Mouse (Mus musculus) frontal cortex, postnatal 10 days (tissue): ENCODE measurements at regions not wholly inside any gene's neighbourhood (a gene's known extent, or its start where the extent isn't known, plus 50 kb on each side); places are given as distances from the start of the nearest gene placed in this dataset.

Source experiments
- DNase-seq, 2 experiments: peaks; one replicate each; pipeline ENCODE4 v3.0.0; 2022; ENCODE audit warnings: low spot score in 2 of 2, mixed read lengths in 1 of 2

- no peak for DNase-seq
Measured at GRCm38 (mm10) chr14:72783248-72783647, 73.4 kb upstream of the Fndc3a start.

DNA sequence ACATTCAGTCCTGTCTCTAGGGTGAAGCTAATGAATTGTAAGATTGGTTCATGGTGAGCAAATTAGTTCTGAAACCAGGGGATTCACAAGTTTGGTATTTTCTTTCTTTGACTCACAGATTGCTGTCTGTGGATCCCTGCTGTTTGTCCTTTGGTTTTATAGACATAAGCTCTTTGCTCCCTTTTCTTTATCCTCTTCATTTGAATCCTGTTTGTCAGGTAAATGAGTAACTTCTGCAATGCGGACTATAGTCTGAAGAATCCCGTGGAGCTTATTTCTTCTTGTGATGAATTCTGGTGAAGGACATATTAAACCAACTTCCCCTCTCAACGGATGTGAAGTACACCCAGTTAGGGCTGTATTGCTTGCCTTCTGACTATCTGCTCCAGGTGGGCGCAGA, 69.6 kb upstream of the Fndc3a start:
- DNase-seq: no peak

- DNase-seq: no peak
Measured at GRCm38 (mm10) chr14:72778756-72779155, 69.0 kb upstream of the Fndc3a start.

DNA sequence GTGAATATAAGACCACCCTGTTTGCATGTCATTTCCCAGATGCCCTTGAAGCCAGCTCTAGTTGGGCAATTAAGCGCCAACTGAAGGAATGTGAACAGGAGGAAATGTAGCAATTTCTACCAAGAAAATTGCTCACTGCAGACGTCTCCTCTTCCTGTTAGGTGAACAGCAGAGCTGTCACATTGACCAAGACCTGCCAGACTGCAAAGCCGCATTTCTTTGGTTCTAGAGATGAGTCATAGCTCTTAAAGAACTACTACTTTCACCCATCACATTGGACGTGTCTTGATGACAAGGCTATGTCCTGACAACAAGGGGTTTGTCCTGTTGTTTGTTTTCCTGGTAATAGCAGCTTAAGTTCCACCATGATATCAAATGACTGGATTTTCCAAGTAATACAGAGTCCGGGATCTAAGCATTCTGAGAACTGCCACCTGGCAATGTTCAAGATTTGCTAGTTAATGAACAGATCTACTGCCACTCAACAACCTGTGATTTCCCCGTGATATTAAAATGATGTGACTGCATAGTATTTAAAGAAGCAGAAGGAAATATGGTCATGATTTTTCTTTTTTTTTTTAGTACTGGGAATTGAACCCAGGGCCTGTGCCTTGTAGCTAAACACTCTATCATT, 68.2 kb upstream of the Fndc3a start:
- DNase-seq: no peak

DNA sequence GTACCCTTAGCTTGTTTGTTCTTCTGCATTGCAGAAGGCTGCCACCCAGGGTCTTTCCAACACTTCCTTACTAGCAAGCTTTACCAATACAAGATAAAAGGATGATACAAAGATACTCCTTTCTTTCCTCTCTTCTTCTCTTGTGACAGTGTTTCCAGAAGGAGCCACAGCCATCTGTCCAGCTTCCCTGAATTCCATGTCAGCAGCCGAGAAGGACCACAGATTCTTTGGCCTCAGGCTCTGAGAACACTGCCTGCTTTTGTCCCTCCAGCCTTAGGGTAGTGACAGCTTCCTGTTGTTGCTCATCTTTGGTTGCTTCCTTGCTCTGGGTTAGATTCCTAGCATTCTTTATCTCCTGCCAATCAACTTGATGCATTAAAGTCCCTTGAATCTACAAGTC, 60.4 kb upstream of the Fndc3a start:
- no peak for DNase-seq

DNA sequence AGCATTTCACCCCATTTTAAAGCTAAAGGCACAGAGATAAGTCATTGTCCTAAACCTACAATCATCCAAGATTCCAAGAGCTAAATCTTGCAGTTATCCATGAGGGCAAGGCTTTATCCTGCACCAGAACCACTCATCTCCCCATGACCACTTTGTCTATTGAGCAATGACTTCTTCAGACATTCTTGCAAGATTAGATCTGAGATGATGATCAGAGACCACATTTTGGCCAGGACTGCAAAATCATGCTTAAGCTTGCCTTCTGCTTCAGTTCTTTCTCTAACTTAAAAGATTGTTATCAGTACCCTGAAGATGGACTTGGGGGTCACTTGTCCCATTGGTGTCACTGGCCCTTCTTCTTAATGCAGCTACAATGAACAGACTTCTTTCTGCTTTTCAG, 50.3 kb upstream of the Fndc3a start:
- no peak for DNase-seq
